Mouse (Mus musculus): ENCODE measurements at regions not wholly inside any gene's neighbourhood (a gene's known extent, or its start where the extent isn't known, plus 50 kb on each side); places are given as distances from the start of the nearest gene placed in this dataset.

DNA sequence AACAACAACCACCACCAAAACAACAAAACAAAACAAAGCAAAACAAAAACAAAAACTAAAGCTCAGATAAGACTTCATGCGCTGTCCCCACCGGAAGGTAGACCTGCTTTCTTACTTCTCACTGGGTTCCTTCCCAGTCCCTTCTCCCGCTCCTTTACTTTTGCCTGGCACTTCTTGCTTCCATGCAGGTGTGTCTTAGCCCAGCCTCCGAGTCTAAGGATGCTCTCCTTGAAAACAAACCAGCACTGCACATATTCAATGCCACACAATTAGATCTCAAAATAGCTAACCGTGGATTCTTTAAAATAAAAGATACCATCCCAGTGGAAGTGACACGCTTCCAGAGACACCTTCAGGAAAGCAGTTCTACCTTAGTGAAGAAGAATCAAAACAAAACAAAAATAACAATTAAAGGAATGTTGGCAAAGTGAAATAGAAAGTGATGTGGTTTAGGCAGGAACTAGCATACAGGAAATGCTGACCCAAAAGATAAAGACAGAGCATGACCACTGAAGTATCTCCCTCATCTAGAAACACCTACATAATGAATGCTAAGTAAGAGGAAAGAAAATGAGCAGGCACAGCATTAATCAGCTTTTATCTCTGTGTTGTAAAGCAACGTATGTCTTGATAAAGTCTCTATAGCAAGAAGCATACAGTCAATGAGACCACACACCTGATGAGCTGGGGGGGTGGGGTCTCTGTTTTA lies 358.5 kb upstream of the Id2 start:
- no peak for DNase-seq

DNA sequence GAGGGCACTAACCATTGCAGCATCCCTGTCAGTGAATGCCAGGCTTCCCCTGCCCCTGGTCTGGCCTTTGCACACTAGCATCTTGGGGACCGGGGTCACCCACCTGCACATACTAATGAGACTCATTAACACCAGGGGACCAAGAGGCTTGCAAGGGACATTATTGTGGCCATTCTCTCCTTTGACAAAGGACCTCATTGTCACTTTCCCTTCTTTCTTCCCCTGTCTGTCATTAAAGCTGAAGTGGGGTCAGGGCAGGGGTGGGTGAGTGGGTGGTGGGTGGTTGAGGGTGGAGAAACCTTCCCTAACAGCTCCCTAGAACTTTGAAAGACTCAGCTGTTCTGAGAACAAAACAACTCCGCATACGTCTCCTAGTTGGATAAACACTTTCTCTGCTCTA lies 356.4 kb upstream of the Id2 start:
- DNase-seq = no peak

DNA sequence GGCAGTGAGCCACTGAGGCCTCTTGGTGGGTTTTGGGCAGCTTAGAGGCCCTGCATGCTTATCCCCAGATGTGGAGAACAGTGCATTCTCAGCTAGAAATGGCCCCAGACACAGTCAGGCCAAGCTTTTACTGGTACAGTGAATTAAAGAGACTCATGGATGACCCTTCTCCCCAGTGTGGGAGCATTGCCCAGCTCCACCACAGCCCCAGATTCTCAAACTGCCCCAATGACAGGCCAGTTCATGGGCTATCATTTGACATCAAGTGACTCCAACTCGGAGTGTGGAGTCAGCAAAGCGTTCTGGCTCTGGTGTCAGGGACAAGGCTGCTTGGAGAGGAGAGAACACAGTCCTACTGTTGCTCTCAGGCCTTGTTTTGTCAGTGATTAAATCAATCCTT lies 354.2 kb upstream of the Id2 start:
- no peak for DNase-seq

DNA sequence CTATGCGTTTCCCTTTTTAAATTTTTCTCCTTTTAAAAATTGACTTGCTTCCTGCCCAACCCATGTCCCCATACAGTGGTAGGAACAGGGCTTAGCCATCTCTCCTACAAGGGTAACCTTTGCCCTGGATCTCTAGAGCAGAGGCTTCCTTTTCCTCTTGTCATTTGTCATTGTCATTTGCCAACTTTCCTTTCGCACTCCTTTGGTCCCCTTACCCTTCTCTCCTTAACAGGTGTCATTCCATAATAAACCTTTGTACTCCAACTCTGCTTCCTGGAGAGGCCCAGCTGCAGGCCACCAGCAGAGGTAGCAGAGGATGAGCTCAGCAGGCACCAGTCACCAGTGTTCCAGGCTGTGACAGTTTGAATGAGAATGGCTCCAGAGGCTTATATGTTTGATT lies 347.4 kb upstream of the Id2 start:
- DNase-seq = no peak

DNA sequence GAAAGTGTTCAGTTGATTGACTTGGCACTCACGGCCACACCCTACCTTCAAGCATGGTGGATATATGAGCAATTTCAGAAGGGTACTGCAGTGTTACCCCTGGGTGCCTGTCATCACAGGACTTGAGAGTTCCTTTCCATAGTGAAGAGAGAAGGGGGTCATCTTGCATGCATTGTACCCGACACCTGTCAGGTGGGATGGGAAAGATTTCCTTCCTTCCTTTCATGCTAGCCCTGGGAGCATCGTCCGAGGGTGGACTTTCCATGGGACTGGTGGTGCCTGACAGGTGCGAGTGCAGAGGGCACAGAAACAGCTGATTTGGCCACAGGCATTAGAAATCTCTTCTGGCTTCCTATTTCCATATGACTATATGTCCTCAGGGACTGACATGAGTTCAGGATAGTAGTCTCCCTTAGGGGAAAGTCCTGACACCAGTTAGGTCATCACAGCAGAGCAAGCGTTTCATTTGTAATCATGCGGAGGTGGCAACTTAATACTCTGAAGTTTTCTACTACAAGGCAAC lies 342.1 kb upstream of the Id2 start:
- no peak for DNase-seq

DNA sequence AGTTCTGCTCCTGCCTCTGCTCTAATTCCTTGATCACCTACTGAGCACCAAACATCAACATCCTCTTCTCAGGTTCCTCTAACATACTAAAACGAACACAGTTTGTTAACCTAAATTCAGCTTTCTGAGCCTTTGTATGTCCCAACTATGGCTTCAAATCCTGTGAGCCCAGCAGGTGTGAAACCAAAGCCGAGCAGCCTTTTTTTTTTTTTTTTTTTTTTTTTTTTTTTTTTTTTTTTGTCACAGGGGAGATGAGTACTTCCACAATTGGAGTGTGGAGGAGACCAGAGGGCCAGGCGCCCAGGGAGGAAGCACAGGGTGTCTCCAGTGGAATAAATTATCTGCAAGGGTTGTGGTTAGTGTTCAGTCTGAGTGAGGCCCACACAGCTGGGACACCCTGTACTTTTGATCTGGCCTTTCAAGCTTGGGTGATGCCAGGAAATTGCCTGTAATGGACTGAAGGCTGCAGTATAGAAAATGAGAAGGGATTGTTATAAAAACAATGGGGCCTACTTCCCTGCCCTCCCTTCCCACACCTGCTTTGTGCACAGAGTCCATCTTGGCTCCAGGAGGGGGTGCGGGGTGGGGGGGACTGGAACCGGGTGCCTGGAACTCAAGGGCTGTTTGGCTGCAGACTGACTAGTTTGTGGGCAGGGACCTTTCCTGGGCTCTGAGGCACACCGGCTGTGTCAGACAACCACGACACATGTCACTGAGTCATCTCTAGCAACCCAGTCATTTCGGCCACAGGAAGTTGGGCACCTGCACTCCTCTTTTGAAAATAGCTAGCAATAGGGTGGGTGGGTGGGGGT lies 341.5 kb upstream of the Id2 start:
- peak; percentile 48 for DNase-seq

DNA sequence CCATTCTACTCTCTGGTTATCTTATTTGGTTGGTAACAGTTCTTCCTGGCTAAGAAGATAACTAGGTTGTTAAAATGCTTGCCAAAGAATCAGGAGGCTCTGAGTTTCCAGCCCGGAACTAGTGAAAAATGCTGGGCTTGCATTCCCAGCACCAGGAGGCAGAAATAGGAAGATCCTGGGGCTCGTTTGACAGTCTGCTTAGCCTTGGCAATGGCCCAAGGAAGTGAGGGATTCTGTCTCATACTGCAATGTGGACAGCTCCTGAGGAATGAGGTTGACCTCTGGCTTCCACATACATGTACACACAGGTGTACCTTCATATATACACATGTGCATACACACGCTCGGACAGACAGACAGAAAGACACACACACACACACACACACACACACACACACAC lies 340.6 kb upstream of the Id2 start:
- peak; percentile 47 for DNase-seq

DNA sequence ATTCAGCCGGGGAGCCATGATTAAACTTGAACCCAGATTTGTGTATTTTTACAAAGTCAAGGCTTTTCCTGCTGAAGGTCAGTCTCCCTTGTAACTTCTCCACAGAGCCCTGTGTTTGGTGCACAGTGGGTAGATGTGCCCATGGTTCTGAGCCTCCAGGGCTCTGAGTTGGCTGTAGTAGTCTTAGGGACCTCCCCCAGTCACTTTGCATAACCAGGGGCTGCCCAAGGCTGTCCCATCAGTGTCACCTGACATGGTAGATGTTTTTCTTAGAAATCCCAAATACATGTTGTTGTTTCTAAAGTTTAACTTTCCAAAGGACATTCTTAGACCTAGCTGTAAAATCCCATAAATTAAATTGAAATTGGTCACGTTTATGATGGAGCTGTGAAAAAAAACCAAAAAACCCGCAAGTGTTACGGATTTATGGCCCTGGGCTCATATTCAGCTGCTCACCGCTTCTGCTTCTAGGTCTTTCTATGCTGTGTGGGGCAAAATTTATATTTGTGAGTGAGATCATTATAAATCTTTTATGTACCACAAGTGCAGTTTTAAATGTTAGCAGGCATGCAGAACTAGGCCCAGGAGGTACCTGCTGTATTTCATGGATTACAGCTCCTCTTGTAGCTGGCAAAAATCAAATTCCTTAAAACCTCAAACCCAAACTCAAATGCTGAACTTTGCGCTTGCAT lies 339.4 kb upstream of the Id2 start:
- no peak for DNase-seq

DNA sequence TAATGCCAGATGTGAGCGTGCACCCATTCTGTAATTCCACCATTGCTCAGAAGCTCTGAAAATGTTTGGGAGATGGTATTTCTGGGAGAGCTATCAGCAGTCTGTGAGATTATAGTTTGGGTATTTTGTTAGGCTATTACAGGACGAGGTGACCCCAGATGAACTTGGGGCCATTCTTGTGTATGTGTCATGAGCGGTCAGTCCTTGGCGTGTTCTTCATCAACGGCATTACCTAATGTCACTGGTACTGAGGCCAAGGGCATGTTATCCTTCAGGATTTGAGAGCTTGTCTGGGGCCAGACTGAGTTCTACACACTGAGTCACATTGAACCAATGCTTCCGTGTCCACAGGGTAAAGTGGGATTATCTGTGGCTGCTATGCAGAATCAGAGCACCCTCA lies 335.9 kb upstream of the Id2 start:
- DNase-seq = peak; percentile 83

DNA sequence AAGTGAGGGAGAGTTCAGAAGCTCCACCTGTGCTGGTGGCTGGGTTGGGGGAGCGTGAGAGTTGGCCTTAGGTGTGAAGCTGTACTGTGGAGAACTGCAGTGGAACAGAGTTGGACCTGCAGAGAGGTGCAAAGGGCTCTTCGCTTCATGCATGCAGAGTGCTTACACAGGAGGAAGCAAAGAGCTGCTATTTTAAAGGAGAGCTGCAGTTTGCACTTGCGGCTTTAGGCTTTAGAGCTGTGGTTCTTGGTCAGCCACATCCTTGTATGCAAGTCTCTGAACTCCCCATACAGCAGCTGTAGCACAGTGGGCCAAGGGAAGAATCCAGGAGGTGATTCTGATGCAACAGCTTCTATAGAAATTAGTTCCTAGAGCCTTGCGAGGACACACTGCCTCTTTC lies 334.0 kb upstream of the Id2 start:
- no peak for DNase-seq

DNA sequence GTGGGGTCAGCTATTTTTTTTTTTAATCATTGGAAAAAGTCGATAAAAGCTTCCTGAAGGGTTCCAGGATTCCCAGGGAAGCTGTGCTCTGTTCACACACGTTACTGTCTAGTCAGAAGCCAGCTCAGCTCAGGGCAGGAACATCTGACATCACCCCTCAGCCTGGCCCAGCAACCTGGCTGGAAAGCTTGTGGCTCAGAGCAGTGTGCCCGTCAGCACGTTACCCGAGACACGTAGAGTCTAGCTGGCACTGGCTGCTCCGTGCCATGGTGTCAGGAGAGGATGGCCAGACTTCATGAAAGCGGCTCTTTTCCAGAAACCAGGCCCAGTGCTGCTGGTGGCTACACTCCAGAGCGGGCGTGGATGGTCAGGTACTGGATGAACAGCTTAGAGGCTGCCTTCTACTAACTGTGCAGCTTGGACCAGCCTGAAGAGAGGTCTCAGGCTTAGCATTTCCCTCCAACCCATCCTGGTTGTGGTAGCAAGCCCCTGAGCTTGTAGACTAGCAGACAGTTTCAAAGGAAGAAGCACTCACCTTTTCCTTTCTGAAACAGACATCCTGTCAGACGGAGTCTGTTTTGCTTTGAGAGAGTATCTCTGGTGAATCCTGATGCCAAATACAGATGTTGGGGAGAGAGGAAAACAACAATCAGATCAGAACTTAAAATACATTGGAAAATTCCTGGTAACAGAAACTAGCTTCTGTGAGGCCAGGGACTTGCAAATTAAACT lies 331.1 kb upstream of the Id2 start:
- DNase-seq = no peak

DNA sequence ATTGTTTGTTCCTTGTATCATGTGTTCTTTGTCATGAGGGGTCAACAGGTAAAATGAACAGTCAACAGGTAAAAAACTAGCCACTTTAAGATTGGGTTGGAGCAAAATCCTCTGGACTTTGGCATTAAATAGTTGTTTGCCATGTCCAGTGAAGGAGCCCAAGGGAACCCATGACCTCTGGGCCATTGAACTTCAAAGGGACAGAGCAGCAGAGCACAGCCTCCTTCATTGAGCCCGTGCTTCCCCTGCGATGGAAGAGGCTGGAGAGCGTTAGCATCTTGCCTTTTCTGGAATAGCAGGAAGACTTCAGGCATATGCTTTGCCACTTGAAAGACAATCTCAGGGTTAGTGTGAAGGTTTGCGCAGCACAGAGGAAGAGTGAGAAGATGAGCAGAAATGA lies 320.4 kb upstream of the Id2 start:
- no peak for DNase-seq

DNA sequence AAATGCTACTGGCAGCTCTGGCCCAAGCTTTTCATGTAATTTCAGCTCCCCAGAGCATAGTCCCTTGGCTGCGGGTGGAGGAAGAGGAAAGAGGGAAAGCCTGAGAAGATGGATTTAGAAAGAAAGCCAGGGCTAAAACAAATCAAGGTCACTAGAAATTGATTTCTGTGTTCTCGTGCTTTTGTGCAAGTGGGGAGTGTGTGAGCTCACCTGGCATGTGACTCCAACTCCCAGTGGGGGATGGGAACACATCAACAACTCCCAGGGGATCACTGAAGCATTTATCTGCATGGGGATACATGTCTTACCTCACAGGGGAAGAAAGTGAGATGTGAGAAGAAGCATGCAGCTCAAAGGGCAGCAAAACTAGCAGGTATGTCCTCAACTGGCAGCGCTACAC lies 319.6 kb upstream of the Id2 start:
- peak; percentile 26 for DNase-seq

DNA sequence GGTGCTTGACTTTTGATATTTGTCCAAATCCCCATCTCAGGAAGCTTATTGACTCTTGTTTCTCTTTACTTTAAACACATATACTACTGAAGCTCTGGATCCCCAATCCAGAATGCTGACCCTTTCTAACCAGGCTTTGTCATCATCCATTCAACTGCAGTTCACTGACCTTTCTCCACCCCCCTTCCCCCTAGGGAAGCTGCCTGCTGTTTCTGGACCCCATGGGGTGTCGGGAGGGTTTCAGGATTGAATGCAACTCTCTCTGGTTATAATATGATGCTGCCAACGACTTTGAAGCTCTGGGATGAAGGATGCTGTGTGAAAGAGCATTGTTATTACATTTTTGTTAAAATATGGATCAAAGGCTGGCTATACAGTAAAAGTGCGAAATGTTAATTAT lies 318.7 kb upstream of the Id2 start:
- DNase-seq = no peak

DNA sequence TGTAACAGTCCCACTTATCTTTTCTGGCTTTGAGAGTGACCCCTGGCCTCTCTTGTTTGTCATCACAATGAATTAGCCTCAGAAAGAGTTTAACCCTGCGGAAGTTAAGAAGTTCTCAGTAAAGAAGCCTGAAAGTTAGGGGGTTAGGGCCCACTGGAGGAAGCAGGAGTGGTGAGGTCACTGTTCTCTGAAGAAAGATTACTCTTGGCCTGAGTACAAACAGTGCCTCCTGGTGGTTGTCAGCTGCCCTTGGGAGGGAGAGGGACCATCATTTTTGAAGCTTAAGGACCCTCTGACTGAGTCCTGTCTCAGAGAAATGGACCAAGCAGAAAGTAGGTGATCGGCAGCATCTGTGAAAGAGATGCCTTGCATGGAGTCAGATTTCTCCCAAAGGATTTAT lies 318.3 kb upstream of the Id2 start:
- peak; percentile 59 for DNase-seq

DNA sequence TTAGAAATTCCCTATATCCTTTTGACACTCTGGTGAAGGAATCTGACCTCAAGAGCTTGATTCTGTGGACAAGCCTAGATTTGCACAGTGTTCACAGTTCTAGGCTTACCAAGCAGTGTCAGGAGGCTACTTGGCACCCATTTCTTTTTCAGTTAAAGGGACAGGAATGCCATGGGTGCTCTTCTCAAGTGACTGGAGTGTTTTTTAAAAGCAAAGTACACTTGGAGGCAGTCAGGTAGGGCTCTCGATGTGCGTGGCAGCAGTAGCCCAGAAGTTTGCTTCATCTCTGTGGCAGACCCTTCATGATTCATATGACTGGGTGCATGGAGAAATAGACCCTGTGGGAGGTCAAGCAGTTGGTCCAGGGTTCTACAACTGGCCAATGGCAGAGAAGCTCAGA lies 310.4 kb upstream of the Id2 start:
- no peak for DNase-seq

DNA sequence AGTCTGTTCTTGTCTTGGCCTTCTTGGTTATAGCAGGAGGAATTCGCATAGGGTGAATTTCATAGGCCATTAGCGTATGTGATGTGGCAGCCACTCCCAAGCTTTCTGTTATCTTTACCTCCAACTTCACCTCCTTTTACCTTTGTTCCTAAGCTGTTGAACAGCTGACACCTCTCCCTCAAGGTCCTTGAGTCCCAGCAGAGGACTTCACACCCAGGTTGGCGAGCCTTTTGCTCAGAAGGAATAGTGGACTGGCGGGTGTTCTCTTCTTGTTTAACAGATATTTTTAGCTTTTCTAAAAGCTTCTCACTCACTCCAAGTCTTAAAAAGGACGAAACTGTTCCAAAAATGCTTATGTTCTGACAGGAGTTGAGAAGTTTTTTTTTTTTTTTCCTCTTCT lies 303.4 kb upstream of the Id2 start:
- no peak for DNase-seq

DNA sequence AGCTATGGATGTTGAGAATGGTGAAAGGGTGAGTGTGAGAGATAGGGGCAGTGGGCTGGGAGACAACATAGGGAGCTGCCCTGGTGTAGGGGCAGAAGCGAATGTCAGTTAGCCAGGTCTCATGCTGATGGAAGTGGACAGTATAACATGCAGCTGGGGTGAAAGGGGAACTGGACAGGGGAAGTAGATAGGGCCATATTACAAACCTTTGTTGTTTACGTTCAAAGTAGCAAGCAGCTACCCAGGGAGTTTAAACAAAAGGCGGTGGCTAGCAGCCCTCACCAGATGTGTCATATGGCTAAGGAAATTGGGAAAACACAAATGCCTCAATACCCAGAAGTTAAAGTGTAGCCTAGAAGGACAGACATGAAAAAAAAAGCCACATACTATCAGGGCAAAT lies 301.8 kb upstream of the Id2 start:
- no peak for DNase-seq

DNA sequence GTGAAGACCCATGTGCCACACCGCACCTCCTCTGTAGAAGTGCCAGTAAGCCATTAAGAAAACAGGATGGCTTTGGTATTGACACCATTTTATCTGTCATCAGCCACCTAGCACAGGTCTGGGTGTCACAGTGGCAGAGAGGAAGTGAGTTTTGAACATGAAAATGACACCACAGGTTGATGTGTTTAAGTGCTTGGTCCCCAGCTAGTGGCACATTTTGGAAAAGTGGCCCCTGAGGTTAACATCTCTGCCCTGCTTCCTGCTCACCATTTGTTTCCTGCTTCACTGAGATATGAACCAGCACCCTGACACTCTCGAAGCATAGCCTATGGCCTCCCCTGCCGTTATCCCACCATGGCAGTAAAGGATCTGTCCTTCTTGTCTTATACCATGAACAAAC lies 297.4 kb upstream of the Id2 start:
- DNase-seq = no peak

DNA sequence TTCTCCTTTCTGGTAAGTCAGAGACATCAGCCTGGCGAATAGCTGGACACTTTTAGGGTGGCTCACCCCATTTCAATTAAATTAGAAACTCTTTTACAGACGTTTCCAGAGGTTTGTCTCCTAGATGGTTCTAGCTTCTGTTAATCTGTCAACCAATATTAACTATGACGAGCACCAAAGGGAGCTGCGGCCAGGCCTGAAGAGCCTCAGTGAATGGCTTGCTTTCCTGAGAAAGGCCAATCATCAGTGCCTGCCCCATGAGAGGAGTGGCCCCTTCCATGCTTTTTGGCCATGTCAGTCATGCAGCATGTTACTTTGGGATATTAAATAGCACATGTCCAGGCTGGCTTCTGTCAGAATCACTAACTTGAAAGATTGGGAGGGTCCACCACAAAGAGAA lies 296.6 kb upstream of the Id2 start:
- DNase-seq = no peak

DNA sequence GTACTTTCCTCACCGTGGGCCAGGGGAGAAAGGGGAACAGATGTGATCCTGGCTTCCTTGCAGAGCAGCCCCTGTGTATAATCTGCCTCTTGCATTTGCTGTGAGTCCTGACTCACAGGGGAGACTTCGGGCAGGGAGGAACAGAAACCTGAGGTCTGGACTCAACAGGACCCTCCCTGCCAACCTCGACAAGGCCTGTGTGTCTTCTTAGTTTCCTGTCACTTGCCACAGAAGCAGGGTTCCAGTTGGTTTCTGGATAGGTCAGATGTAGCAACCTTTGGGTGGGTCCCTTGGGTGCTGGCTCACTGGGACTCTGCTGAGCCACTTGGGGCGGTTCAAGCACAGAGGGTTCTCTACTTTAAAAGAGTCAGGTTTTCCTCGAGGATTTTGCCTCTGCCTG lies 292.3 kb upstream of the Id2 start:
- no peak for DNase-seq

DNA sequence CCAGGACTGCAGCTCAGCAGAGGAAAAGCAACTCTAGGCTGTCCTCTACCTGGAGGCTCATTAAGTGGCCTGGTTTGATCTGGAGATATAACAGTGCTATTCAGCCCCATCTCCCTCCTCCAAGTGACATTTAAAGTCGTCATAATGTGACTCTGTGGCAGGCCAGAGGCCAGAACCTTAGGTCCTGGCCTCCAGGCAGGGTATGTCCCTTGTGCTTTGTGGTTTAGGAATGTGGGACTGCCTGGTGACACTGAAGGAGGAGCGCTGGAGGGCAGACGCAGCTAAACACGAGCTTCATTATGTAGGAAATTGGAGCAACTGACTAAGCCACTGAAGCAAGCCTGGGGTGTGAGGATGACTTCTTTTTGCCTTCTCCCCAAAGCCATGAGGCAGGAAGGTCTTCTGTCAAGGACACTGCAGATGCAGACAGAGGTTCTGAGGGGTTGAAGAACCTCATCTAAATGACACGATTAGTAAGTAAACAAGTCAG lies 290.9 kb upstream of the Id2 start:
- DNase-seq = peak; percentile 62
